Mouse (Mus musculus) bone marrow macrophage, adult 2 months (primary cell): ENCODE data around the gene Gm10639. TPM values are rescaled to one million over a fixed set of nuclear protein-coding genes. Genes with fewer than 3 reads are reported as not detected.

Experiments
- H3K27ac ChIP-seq: 2 replicates; pipeline ENCODE4 v1.5.1; 2012; ENCODE audit warnings: low read depth, low read length; ENCODE audit not compliant: insufficient read depth
- H3K4me1 ChIP-seq: 2 replicates; pipeline ENCODE4 v1.6.1; 2012; ENCODE audit warnings: low read length; ENCODE audit not compliant: control insufficient read depth, insufficient read depth
- H3K4me3 ChIP-seq: 2 replicates; pipeline ENCODE4 v1.5.1; 2012; ENCODE audit warnings: mild to moderate bottlenecking, low read length, moderate library complexity; ENCODE audit not compliant: insufficient read depth
- CTCF ChIP-seq: IDR thresholded peaks from 2 replicates; pipeline ENCODE4 v1.5.1; 2012; ENCODE audit warnings: low read depth, mild to moderate bottlenecking, low read length, moderate library complexity
- POLR2A ChIP-seq: IDR thresholded peaks from 2 replicates; pipeline ENCODE4 v1.6.1; 2012; ENCODE audit warnings: mild to moderate bottlenecking, low read depth, low read length, borderline replicate concordance
- polyA plus RNA-seq: library from polyadenylated mRNA; stranded (reverse); fragments of >200 nt; gene quantifications from 2 replicates; pipeline ENCODE4 v1.2.4, GENCODE M21; 2012; ENCODE audit not compliant: missing spikeins, insufficient read depth, insufficient read length

Gm10639 gene
- polyA plus RNA-seq, 1 experiment: not detected

DNA sequence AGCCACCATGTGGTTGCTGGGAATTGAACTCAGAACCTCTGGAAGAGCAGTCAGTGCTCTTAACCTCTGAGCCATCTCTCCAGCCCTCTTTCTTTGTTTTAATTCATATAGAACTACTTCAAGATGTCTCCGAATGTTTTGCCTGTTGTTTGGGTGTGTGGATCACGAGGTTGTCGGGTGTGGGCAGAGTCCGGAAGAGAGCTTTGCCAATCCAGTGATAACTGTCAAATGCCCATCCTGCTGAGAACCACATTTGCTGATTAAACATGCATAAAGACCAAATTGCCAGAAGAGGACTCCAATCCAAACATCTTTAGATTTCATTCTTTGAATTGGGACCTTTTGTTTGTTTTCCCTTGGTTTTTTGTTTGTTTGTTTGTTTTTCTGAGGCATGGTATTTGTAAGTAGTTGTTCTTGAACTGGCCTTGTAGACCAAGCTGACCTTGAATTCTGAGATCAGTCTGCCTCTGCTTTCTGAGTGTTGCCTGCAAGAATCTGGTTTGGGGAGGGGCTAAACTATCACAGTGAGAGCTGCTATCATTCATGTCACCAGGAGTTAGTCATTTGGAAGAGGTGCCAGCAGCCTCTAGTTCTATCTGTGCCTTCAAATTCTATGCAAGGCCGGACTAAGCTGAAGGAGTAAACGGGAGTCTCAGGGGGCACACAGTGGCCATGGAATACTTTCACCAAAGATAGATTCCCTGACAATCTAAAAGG lies 61.9 kb downstream of the Gm10639 start:
- no peak overlapping the region for H3K27ac ChIP-seq
- no peak overlapping the region for H3K4me3 ChIP-seq
- TF ChIP-seq POLR2A (no peak), CTCF (no peak)
- H3K4me1 ChIP-seq: no peaks in the 10 kb centered on the region

Other genes with a start within 250 kb of the Gm10639 start
- not detected in 2 replicates for gene Gcm1, start 238.0 kb upstream of the Gm10639 start, polyA plus RNA-seq
- gene Fbxo9, start 180.9 kb upstream of the Gm10639 start, polyA plus RNA-seq: 22.9 and 36.0 TPM in 2 replicates
- 7.1 and 11.5 TPM in 2 replicates for gene Ick, start 180.7 kb upstream of the Gm10639 start, polyA plus RNA-seq
- not detected in 2 replicates for gene Gsta4, start 107.1 kb upstream of the Gm10639 start, polyA plus RNA-seq
- not detected in 2 replicates for gene Gsta1, start 59.3 kb upstream of the Gm10639 start, polyA plus RNA-seq
- not detected in 2 replicates for gene Gm3776, start 32.8 kb upstream of the Gm10639 start, polyA plus RNA-seq
- gene Omt2a, start 24.9 kb downstream of the Gm10639 start, polyA plus RNA-seq: not detected in 2 replicates
- not detected in 2 replicates for gene Omt2b, start 37.7 kb downstream of the Gm10639 start, polyA plus RNA-seq
- not detected in 2 replicates for gene Gsta2, start 65.9 kb downstream of the Gm10639 start, polyA plus RNA-seq
- gene Dppa5a, start 78.3 kb downstream of the Gm10639 start, polyA plus RNA-seq: not detected in 2 replicates
- gene Ooep, start 88.8 kb downstream of the Gm10639 start, polyA plus RNA-seq: not detected in 2 replicates
- 0.25 TPM in 1 of 2 replicates, not detected in the other for gene Ddx43, start 105.9 kb downstream of the Gm10639 start, polyA plus RNA-seq
- 8.0 and 9.9 TPM in 2 replicates for gene Cgas, start 153.3 kb downstream of the Gm10639 start, polyA plus RNA-seq
- 15.3 and 20.6 TPM in 2 replicates for gene Mto1, start 158.3 kb downstream of the Gm10639 start, polyA plus RNA-seq
- not detected in 2 replicates for gene Gm17324, start 158.9 kb downstream of the Gm10639 start, polyA plus RNA-seq
- gene Eef1a1, start 199.2 kb downstream of the Gm10639 start, polyA plus RNA-seq: 5,836 and 6,850 TPM in 2 replicates